Mouse (Mus musculus) neural tube, embryonic 11.5 days (tissue): ENCODE measurements around the gene Opa3. TPM values are rescaled to one million over a fixed set of nuclear protein-coding genes. Genes with fewer than 3 reads are reported as not detected.

Source experiments
- ATAC-seq: fragments of 200-750 bp; cut with Nextera tagmentation; 2 replicates; pipeline ENCODE4 v1.8.0; 2017; ENCODE audit warnings: moderate number of reproducible peaks, mild to moderate bottlenecking, moderate TSS enrichment, moderate library complexity; ENCODE audit not compliant: insufficient read depth, low FRiP score, low TSS enrichment
- DNase-seq: peaks from one replicate; pipeline ENCODE4 v3.0.0-alpha.2; 2015; ENCODE audit warnings: low spot score
- H3K27ac ChIP-seq: fragments of 300-500 bp; sonication (generic); 2 replicates; pipeline ENCODE4 v1.5.1; 2014; ENCODE audit warnings: low read depth, mild to moderate bottlenecking, low read length
- H3K27me3 ChIP-seq: fragments of 300-500 bp; sonication (generic); 2 replicates; pipeline ENCODE4 v1.6.1; 2014; ENCODE audit warnings: mild to moderate bottlenecking, low read length, mixed read lengths; ENCODE audit not compliant: control insufficient read depth, insufficient read depth
- H3K36me3 ChIP-seq: fragments of 300-500 bp; sonication (generic); 2 replicates; pipeline ENCODE4 v1.6.1; 2014; ENCODE audit warnings: mild to moderate bottlenecking, low read length, moderate library complexity, mixed read lengths; ENCODE audit not compliant: control insufficient read depth, insufficient read depth
- H3K4me1 ChIP-seq: fragments of 300-500 bp; sonication (generic); 2 replicates; pipeline ENCODE4 v1.6.1; 2014; ENCODE audit warnings: low read length, mixed read lengths; ENCODE audit not compliant: control insufficient read depth, insufficient read depth
- H3K4me2 ChIP-seq: fragments of 300-500 bp; sonication (generic); 2 replicates; pipeline ENCODE4 v1.6.1; 2014; ENCODE audit warnings: low read depth, mild to moderate bottlenecking, moderate library complexity
- H3K4me3 ChIP-seq: fragments of 300-500 bp; sonication (generic); 2 replicates; pipeline ENCODE4 v1.5.1; 2014; ENCODE audit warnings: low read depth, low read length
- H3K9ac ChIP-seq: fragments of 300-500 bp; sonication (generic); 2 replicates; pipeline ENCODE4 v1.6.1; 2014; ENCODE audit warnings: mild to moderate bottlenecking, low read length
- H3K9me3 ChIP-seq: fragments of 300-500 bp; sonication (generic); 2 replicates; pipeline ENCODE4 v1.6.1; 2016; ENCODE audit warnings: low read length; ENCODE audit not compliant: control insufficient read depth
- WGBS: fragments of 180-500 bp; shearing (Covaris S2); extraction: QIAGEN DNeasy Blood & Tissue Kit; methylation state at CpG from one replicate; pipeline ENCODE4 v1.1.7; 2014; 5-methylcytosine and 5-hydroxymethylcytosine counted together
- polyA plus RNA-seq: library from polyadenylated mRNA; unstranded; fragments of >200 nt; fragmentation: Nextera tagmentation; extraction: Ambion mirVana; gene quantifications from 2 replicates; pipeline ENCODE4 v1.2.1, GENCODE M21; 2014

Opa3 gene
- polyA plus RNA-seq, 1 experiment from 2014 or later, result 45.9 TPM

- 0 out of 2 replicates have a peak, but pooled peaks cover 2% of the 10 kb centered on the region for H3K4me1 ChIP-seq
- 29% methylated on average over 4 of the region's 4 CpGs for WGBS
- H3K4me3 ChIP-seq, result no peak overlapping the region
- H3K9ac ChIP-seq, result no peak overlapping the region
- peaks cover 3% of the 10 kb centered on the region; the same call in 1 of the 2 replicates for H3K36me3 ChIP-seq
- H3K27ac ChIP-seq, result no peak overlapping the region
- no peaks in the 10 kb centered on the region for H3K9me3 ChIP-seq
- peaks cover 16% of the 10 kb centered on the region for H3K27me3 ChIP-seq
- no peak for ATAC-seq
- peak; percentile 66 for DNase-seq
- H3K4me2 ChIP-seq, result no peak overlapping the region
These were observed 56.6 kb downstream of the Opa3 start for GRCm38 (mm10) chr7:19284763-19285162.

- Histone ChIP-seq H3K9ac (peak overlapping the region; percentile 41), H3K4me1 (peaks cover 12% of the 10 kb centered on the region), H3K27ac (peak overlapping the region; percentile 7; the same call in 1 of the 2 replicates), H3K4me3 (peak overlapping the region; percentile 15; the same call in 1 of the 2 replicates), H3K4me2 (peak overlapping the region; percentile 43), H3K9me3 (0 out of 2 replicates have a peak, but pooled peaks cover 2% of the 10 kb centered on the region), H3K27me3 (no peaks in the 10 kb centered on the region), H3K36me3 (peaks cover 3% of the 10 kb centered on the region; the same call in 1 of the 2 replicates)
- WGBS, result 0% methylated on average over 16 of the region's 20 CpGs
- ATAC-seq (no peak; the same call in 1 of the 2 replicates), DNase-seq (peak; percentile 50)
These were observed 62.9 kb downstream of the Opa3 start for GRCm38 (mm10) chr7:19290969-19291596.

- peak; percentile 56 for ATAC-seq
- Histone ChIP-seq H3K4me3 (no peak overlapping the region), H3K27ac (no peak overlapping the region), H3K9me3 (0 out of 2 replicates have a peak, but pooled peaks cover 2% of the 10 kb centered on the region), H3K27me3 (no peaks in the 10 kb centered on the region), H3K4me1 (peaks cover 11% of the 10 kb centered on the region), H3K9ac (no peak overlapping the region), H3K4me2 (peak overlapping the region; percentile 38), H3K36me3 (no peaks in the 10 kb centered on the region; the same call in 1 of the 2 replicates)
- 15% methylated on average over 21 of the region's 22 CpGs for WGBS
- DNase-seq, result peak; percentile 94
These were observed 67.5 kb downstream of the Opa3 start for GRCm38 (mm10) chr7:19295503-19296185.

- H3K4me3 ChIP-seq, result no peak overlapping the region
- H3K27ac ChIP-seq, result no peak overlapping the region
- no peak overlapping the region for H3K4me2 ChIP-seq
- peaks cover 6% of the 10 kb centered on the region for H3K27me3 ChIP-seq
- H3K9me3 ChIP-seq, result 0 out of 2 replicates have a peak, but pooled peaks cover 2% of the 10 kb centered on the region
- no peak for DNase-seq
- H3K4me1 ChIP-seq, result peaks cover 6% of the 10 kb centered on the region; the same call in 1 of the 2 replicates
- 86% methylated on average over 6 of the region's 6 CpGs for WGBS
- no peaks in the 10 kb centered on the region; the same call in 1 of the 2 replicates for H3K36me3 ChIP-seq
- ATAC-seq, result no peak
- H3K9ac ChIP-seq, result no peak overlapping the region
These were observed 68.9 kb downstream of the Opa3 start for GRCm38 (mm10) chr7:19297034-19297433.

GRCm38 (mm10) chr7:19297794-19298193 is 69.7 kb downstream of the Opa3 start:
- no peaks in the 10 kb centered on the region; the same call in 1 of the 2 replicates for H3K36me3 ChIP-seq
- no peak overlapping the region for H3K4me2 ChIP-seq
- H3K27ac ChIP-seq, result no peak overlapping the region
- H3K27me3 ChIP-seq, result peaks cover 14% of the 10 kb centered on the region
- peaks cover 6% of the 10 kb centered on the region; the same call in 1 of the 2 replicates for H3K4me1 ChIP-seq
- WGBS, result 92% methylated on average over 5 of the region's 5 CpGs
- H3K9ac ChIP-seq, result no peak overlapping the region
- DNase-seq, result no peak
- no peak overlapping the region for H3K4me3 ChIP-seq
- H3K9me3 ChIP-seq, result 0 out of 2 replicates have a peak, but pooled peaks cover 2% of the 10 kb centered on the region
- no peak for ATAC-seq

- ATAC-seq, result no peak
- Histone ChIP-seq H3K27me3 (peaks cover 27% of the 10 kb centered on the region), H3K36me3 (no peaks in the 10 kb centered on the region; the same call in 1 of the 2 replicates), H3K9me3 (0 out of 2 replicates have a peak, but pooled peaks cover 2% of the 10 kb centered on the region), H3K27ac (no peak overlapping the region), H3K9ac (no peak overlapping the region), H3K4me3 (no peak overlapping the region), H3K4me2 (no peak overlapping the region), H3K4me1 (peaks cover 6% of the 10 kb centered on the region; the same call in 1 of the 2 replicates)
- 20% methylated on average over 3 of the region's 3 CpGs for WGBS
- peak; percentile 66 for DNase-seq
These were observed 71.1 kb downstream of the Opa3 start for GRCm38 (mm10) chr7:19299194-19299593.

GRCm38 (mm10) chr7:19300501-19301421 is 72.6 kb downstream of the Opa3 start:
- under 1% methylated on average over 29 of the region's 29 CpGs for WGBS
- Histone ChIP-seq H3K27ac (no peak overlapping the region), H3K9me3 (0 out of 2 replicates have a peak, but pooled peaks cover 2% of the 10 kb centered on the region), H3K27me3 (peaks cover 42% of the 10 kb centered on the region), H3K9ac (no peak overlapping the region), H3K4me1 (peaks cover 10% of the 10 kb centered on the region; the same call in 1 of the 2 replicates), H3K36me3 (no peaks in the 10 kb centered on the region), H3K4me2 (peak overlapping the region; percentile 35), H3K4me3 (peak overlapping the region; percentile 19)
- ATAC-seq (peak; percentile 83; the same call in 1 of the 2 replicates), DNase-seq (peak; percentile 80)
